Mouse (Mus musculus) right cerebral cortex, postnatal 4 days (tissue): ENCODE results near the gene Gstp2.
A peak's percentile ranks its signal among the peaks of the same experiment; 100 is the strongest.

ENCODE experiments used
- DNase-seq: peaks from one replicate; pipeline ENCODE4 v3.0.0-alpha.2; 2022

Gstp2 gene

DNA sequence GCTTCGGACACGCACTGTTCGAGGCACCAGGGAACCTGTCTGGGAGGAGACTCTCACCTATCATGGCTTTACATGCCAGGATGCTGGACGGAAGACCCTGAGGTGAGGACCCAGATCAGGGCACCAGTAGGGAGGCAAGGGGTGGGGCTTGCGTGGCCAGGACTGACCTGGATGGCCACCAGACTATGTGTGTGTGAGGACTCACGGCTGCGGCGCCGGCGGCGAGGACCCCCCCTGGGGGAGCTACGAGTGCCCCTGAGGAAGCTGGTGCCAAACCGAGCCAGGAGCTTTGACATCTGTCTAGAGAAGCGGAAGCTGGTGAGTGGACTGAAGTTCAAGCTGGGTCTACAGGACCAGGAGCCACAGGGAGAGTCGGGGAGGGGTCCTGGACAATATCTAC, 41.5 kb downstream of the Gstp2 start:
- no peak for DNase-seq

- no peak for DNase-seq
Observed at GRCm38 (mm10) chr19:4003641-4004040, 42.2 kb downstream of the Gstp2 start.

GRCm38 (mm10) chr19:4003112-4003511, 42.7 kb downstream of the Gstp2 start, which contains the start of gene Doc2g:
Gene Doc2g (plus strand): TSS chr19:4003313.
- no peak for DNase-seq

GRCm38 (mm10) chr19:4001752-4002151, 44.1 kb downstream of the Gstp2 start:
- DNase-seq: no peak

GRCm38 (mm10) chr19:4000949-4001525, 44.8 kb downstream of the Gstp2 start:
- DNase-seq: no peak

- DNase-seq: peak; percentile 89
Observed at GRCm38 (mm10) chr19:4000119-4000900, 45.5 kb downstream of the Gstp2 start, which contains the start of the genes Nudt8 and Gm49405. Gene Nudt8 (plus strand): TSS chr19:4000580. Gene Gm49405 (plus strand): TSS chr19:4000626.

DNA sequence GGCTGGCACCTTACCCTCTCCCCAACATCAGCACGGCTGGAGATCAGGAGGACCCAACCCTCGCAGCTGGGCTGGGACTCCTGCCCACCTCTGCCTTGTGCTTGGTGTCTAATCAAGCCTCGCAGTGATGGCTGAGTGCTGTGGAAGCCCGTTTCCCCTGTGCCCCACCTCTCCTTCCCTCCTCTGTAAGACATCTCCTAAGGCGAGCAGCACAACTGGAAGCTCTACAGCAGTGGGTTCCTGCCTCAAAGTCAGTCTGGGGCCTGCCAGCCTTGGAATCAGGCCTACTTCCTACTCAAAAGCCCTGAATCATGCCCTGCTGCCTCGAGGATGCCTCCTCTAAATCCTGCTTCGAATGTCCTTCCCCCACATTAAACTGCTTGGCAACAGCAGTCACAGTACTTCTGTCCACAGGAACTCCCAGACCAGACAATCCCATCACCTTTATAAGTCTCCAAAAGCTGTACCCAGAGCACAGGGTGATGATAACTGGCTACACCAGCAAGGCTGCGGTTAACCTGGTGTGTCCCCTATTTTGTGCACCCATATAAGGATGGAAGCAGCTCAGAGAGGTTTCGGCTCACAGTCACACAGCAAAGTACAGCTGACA, 46.6 kb downstream of the Gstp2 start:
- DNase-seq: no peak

GRCm38 (mm10) chr19:3998335-3998734, 47.5 kb downstream of the Gstp2 start:
- DNase-seq: no peak

DNA sequence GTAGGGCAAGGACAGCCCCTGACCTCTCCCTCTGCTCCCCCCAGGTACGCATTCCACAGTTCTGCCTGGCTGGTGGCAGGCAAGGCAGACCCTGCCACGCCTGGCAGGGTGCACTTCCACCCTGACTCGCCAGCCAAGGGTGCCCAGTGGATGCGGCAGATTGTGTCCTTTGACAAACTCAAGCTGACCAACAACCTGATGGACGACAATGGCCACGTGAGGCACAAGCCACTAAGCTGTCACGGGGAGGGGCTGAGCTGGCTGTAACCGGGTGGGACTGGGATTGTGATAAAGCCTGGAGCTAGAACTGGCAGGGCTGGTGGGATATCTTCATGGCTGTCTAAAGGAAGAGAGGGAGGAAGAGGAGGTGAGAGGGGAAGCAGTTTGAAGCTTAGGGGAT, 48.6 kb downstream of the Gstp2 start:
- no peak for DNase-seq

- DNase-seq: no peak
Observed at GRCm38 (mm10) chr19:3996747-3997146, 49.1 kb downstream of the Gstp2 start.

DNA sequence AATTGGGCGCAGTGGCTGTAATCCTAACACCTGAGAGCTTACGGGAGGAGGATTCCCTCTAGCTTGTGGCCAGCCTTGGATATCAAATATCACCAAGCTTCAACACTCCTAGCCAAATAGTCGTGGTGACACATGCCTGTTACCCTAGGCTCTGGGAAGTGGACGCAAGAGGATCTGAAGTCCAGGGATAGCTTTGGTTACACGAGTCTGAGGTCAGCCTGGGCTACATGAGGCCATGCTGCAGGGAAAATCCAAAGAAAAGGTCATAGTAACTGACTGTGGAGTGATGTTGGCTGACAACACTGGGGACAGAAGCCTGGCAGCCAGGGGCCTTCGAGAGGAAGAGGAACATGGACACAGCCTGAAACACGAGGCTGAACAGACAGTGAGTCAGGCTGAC, 49.7 kb downstream of the Gstp2 start:
- no peak for DNase-seq

GRCm38 (mm10) chr19:3995505-3995904, 50.3 kb downstream of the Gstp2 start:
- DNase-seq: no peak

DNA sequence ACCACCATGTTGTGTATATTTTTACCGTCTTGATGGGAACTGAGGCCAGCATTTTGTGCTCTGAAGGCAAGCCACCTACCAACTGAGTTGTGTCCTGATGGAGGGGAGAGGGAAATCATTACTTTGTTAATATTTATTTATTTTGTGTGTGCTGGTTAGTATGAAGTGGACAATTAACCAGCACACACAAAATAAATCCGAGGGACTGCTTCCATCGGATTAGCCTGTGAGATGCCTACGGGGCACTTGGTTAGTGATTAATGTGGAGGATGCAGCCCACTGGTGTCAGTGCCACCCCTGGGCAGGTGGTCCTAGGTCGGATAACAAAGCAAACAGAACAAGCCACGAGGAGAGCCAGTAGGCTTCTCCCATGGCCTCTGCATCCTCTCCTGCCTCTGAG, 50.9 kb downstream of the Gstp2 start:
- DNase-seq: no peak

GRCm38 (mm10) chr19:3992416-3992815, 53.4 kb downstream of the Gstp2 start, which contains the start of gene Tbx10:
Gene Tbx10 (plus strand): TSS chr19:3992752.
- DNase-seq: no peak

DNA sequence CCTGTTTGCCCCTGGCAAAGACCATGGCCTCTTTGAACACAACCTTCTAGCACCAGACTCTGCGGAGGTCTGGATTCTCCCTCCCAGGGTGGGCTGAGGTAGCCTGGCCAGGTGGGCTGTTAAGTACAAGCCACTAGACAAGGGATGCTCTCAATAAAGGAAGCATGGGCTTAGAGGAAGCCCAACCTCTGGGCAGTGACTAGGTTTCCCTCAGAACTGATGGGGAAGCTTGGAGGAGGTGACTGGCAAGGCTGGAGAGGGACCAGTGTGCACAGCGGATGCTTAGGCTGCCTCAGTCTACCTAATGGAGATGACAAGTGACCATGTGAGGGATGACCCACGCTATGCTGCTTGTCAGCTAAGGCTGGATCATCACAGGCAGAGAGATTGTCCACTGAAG, 53.9 kb downstream of the Gstp2 start:
- no peak for DNase-seq

- no peak for DNase-seq
Observed at GRCm38 (mm10) chr19:3991562-3991961, 54.3 kb downstream of the Gstp2 start.

- no peak for DNase-seq
Observed at GRCm38 (mm10) chr19:3990804-3991203, 55.0 kb downstream of the Gstp2 start.
